Mouse (Mus musculus) cortical plate, adult 2 months (tissue): Measurements from ENCODE around the gene Kctd19. TPM values are rescaled to one million over a fixed set of nuclear protein-coding genes. Genes with fewer than 3 reads are reported as not detected.
A peak's percentile ranks its signal among the peaks of the same experiment; 100 is the strongest.

Experiments
- H3K27ac ChIP-seq: fragments of 200-500 bp; 2 replicates; pipeline ENCODE4 v1.5.1; 2012; ENCODE audit warnings: low read length, control low read depth, inconsistent platforms; ENCODE audit not compliant: insufficient read depth
- H3K4me1 ChIP-seq: fragments of 200-500 bp; 2 replicates; pipeline ENCODE4 v1.6.1; 2011; ENCODE audit warnings: low read length; ENCODE audit not compliant: control insufficient read depth, insufficient read depth
- H3K4me3 ChIP-seq: fragments of 200-500 bp; 2 replicates; pipeline ENCODE4 v1.5.1; 2011; ENCODE audit warnings: mild to moderate bottlenecking, low read length, control low read depth; ENCODE audit not compliant: insufficient read depth
- CTCF ChIP-seq: fragments of 200-500 bp; IDR thresholded peaks from 2 replicates; pipeline ENCODE4 v1.5.1; 2011; ENCODE audit warnings: mild to moderate bottlenecking, control low read depth, low read length; ENCODE audit not compliant: insufficient read depth; ENCODE audit errors: extremely low read depth
- POLR2A ChIP-seq: fragments of 200-500 bp; IDR thresholded peaks from 2 replicates; pipeline ENCODE4 v1.6.1; 2011; ENCODE audit warnings: mild to moderate bottlenecking, low read length, control low read depth; ENCODE audit not compliant: insufficient read depth; ENCODE audit errors: extremely low read depth
- polyA plus RNA-seq: library from polyadenylated mRNA; depleted of rRNA; stranded (reverse); fragments of >200 nt; gene quantifications from 2 replicates; pipeline ENCODE4 v1.2.3, GENCODE M21; 2012

The Kctd19 gene
- polyA plus RNA-seq, 1 experiment, result not detected

DNA sequence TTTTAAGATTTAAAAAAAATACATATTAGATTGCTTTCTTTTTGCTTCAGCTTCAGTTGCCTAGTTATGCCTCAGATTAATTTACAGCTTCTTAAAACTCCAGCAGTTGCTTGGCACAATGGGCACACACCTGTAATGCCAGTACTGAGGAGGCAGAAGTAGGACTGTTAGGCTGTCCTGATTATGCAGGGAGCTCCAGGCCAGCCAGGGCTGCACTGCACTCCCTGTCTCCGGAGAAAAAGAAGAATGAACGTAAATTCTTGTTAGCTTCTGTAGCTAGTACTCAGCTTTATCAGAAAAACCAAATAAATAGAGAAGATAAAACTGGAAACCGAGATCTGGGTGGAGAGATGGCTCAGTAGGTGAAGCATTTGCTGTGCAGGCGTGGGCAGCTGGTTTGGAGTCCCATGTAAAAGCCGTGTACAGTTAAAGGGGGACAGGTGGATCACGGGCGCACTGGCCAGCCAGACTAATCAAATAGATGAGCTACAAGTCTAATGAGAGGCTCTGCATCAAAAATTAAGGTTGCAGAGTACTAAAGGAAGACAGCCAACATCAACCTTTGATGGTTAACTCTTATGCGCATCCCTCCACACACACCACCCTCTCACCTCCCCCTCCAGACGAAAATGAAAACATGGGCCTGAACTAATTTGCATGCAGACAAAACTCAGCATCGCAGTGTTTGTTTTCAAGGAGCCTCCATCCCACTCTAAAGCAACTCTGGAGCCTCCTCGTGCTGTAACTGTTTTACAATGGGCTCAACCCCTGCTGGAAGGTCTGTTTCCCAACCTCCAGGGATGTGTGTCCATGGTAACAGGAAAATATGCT, 32.2 kb upstream of the Kctd19 start:
- TF ChIP-seq CTCF, result no peak
- no peak for TF ChIP-seq POLR2A
- Histone ChIP-seq H3K4me3 (no peak overlapping the region), H3K4me1 (peaks cover 6% of the 10 kb centered on the region), H3K27ac (no peak overlapping the region)

DNA sequence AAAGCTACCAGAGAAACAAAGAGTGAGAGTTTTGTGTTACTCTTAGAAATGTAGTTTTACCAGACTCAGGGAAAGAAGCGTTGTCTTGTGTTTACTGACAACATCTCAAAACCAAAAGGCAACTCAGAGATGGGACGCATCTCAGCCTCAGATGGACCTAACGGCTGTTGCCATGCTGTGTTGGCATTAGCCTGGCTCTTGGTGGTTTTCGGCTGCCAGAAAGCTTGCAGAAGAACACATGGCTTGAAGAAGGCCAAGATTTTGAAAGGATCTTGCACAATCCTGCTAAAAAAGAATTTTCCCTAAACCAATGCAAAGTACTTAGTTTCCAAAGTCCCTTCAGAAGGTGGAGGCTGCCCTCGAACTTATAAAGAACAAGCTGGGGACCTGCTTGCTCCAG, 29.4 kb upstream of the Kctd19 start:
- no peak overlapping the region for H3K27ac ChIP-seq
- peaks cover 6% of the 10 kb centered on the region for H3K4me1 ChIP-seq
- TF ChIP-seq CTCF (no peak), POLR2A (no peak)
- H3K4me3 ChIP-seq, result no peak overlapping the region

- Histone ChIP-seq H3K27ac (no peak overlapping the region), H3K4me1 (peaks cover 6% of the 10 kb centered on the region), H3K4me3 (no peak overlapping the region)
- TF ChIP-seq POLR2A (no peak), CTCF (0 out of 2 replicates have a peak, but pooled peaks have one; percentile 2)
These were observed 28.1 kb upstream of the Kctd19 start for GRCm38 (mm10) chr8:105441433-105441832.

DNA sequence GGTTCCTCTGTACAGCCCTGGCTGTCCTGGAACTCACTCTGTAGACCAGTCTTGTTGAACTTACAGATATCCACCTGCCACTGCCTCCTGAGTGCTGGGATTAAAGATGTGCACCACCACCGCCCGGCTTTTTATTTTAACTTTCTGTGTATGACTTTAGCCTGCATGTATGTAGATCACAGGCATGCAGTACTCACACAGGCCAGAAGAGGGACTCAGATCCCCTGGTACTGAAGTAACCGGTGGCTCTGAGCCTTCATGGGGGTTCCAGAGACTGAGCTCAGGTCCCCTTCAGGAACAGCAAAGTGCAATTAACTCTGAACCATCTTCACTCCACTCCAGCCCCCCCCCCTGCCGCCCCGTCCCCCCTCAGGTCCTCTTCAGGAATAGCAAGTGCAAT, 25.6 kb upstream of the Kctd19 start:
- H3K4me3 ChIP-seq, result no peak overlapping the region
- no peak for TF ChIP-seq POLR2A
- TF ChIP-seq CTCF, result 0 out of 2 replicates have a peak, but pooled peaks have one; percentile 18

GRCm38 (mm10) chr8:105437078-105437748, 23.9 kb upstream of the Kctd19 start:
- Histone ChIP-seq H3K4me3 (no peak overlapping the region), H3K4me1 (no peaks in the 10 kb centered on the region), H3K27ac (no peak overlapping the region)
- no peak for TF ChIP-seq POLR2A
- no peak for TF ChIP-seq CTCF

More for the DNA sequence above, 25.6 kb upstream of the Kctd19 start:
- H3K4me1 ChIP-seq, result no peaks in the 10 kb centered on the region
- no peak overlapping the region for H3K27ac ChIP-seq

GRCm38 (mm10) chr8:105436218-105436617, 22.9 kb upstream of the Kctd19 start:
- Histone ChIP-seq H3K27ac (no peak overlapping the region), H3K4me3 (no peak overlapping the region), H3K4me1 (no peaks in the 10 kb centered on the region)
- no peak for TF ChIP-seq POLR2A
- TF ChIP-seq CTCF, result no peak

DNA sequence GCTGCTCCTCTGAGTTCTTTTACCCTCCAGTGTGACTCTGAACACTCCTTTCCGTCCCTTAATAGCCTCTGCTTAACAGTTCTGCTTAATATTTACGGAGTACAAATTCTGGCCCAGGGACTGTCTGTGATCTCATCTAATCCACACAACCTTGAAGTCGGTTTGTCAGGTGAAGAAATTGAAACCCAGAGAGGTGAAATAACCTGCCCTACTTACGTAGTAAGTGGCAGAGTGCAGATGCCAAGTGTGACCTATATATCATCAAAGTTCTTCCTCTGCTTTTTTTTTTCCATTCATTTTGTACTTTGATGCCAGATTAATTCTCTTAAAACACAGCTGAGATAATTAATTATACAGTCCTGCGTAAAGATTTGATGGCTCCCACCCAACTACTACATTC, 20.8 kb upstream of the Kctd19 start:
- TF ChIP-seq POLR2A (no peak), CTCF (no peak)
- no peak overlapping the region for H3K4me3 ChIP-seq
- H3K27ac ChIP-seq, result no peak overlapping the region

GRCm38 (mm10) chr8:105433511-105433910, 20.2 kb upstream of the Kctd19 start:
- H3K4me1 ChIP-seq, result no peaks in the 10 kb centered on the region
- TF ChIP-seq POLR2A (no peak), CTCF (no peak)
- no peak overlapping the region for H3K27ac ChIP-seq
- H3K4me3 ChIP-seq, result no peak overlapping the region

More for the DNA sequence above, 20.8 kb upstream of the Kctd19 start:
- no peaks in the 10 kb centered on the region for H3K4me1 ChIP-seq

DNA sequence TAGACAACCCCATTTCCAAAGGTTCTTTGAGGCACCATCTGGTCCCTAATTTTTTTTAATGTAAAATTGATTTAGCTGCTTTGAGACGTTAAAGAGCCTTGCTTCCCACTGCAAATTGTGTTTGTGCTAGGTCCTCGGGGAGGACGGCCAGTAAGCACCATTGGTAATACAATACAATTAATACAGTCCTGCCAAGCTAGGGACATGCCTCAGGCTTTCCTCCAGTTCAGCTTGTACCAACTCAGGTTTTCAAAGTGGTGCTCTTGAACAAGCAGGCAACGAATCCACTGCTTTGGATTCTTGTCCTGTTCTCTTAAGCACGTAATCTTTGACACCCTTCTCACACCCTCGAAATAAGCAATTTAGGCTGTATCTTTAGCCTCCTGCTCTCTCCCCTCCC, 19.7 kb upstream of the Kctd19 start:
- no peak for TF ChIP-seq CTCF
- TF ChIP-seq POLR2A, result no peak
- Histone ChIP-seq H3K4me1 (no peaks in the 10 kb centered on the region), H3K4me3 (no peak overlapping the region), H3K27ac (no peak overlapping the region)

DNA sequence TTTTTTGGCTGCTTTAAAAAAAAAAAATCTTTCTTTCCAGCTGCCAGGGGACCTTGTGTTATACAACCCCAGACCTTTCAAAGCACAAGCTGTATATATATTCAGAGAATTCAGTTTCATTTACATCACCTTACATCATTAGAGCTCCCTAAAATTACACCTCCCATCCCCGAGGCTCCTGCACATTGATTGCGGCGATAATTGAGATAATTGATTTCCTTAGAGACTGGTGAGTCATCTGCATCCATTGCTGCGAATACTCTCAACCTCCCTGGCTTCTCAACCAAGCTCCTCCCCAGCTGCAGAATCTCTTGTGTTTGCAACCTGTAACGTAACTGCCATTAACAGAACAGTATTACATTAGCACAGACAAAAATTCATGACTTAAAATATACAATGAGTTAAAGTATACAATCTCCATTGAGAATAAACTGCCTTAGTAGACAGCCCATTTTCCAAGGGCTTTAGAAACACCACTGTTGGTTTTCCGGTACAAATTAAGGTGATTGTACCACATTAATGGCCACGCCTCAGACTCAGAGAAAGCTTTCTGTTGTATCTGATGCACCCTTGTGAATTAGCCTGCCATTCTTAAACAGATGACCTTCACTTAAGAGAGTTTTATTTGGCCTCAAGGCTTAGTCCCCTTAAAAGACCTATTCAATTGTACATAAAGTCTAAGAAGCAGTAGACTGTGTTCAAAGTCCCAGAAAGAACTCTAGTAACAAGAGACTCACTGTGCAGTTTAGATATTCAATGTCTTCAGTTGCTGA, 18.6 kb upstream of the Kctd19 start:
- H3K27ac ChIP-seq, result no peak overlapping the region
- no peaks in the 10 kb centered on the region for H3K4me1 ChIP-seq
- TF ChIP-seq CTCF (no peak), POLR2A (no peak)
- no peak overlapping the region for H3K4me3 ChIP-seq
